Mouse (Mus musculus): Measurements from ENCODE around the gene Zfp956. TPM values are rescaled to one million over a fixed set of nuclear protein-coding genes. Genes with fewer than 3 reads are reported as not detected.
"Not testable (repeated sequence)": the region's sequence is repeated elsewhere in the genome, so short reads cannot be mapped to it uniquely, and the experiment has no call there.

The Zfp956 gene
- polyA plus RNA-seq, 1 experiment from 2014 or later = 7.5 TPM

DNA sequence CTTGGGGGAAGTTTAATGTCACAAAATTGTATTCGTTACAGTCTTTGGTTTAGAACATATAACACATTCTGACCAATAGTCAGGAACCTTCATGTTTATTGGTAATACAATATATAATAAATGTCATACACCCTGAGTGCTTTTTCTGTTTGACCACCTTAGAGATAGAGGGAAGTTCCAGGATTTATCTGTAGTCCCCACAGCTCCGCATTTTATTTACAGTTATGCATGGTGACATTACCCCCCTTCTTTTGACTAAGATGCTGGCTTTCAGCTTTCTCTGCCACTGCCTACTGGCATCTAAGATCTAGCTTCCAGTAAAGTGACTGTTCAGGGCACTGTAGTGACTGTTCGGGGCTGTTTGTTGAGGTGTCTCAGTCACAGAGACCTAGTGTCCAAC lies 1.2 kb downstream of the Zfp956 start:
- Histone ChIP-seq H3K27ac (ENCODE audit: low read depth, low read length) (no peak overlapping the region), H3K4me2 (ENCODE audit: low read depth, low read length, severe bottlenecking) (no peak overlapping the region; the same call in 1 of the 2 replicates), H3K36me3 (ENCODE audit: control insufficient read depth, insufficient read depth, low read length) (no peaks in the 10 kb centered on the region; the same call in 1 of the 2 replicates), H3K4me1 (replicated peaks; ENCODE audit: control insufficient read depth, insufficient read depth, low read length) (peaks cover 3% of the 10 kb centered on the region; the same call in 1 of the 2 replicates), H3K9me3 (ENCODE audit: control insufficient read depth, low read length) (no peaks in the 10 kb centered on the region), H3K27me3 (ENCODE audit: control insufficient read depth, insufficient read depth, low read length) (no peaks in the 10 kb centered on the region; the same call in 1 of the 2 replicates), H3K9ac (ENCODE audit: low read length) (no peak overlapping the region; the same call in 1 of the 2 replicates), H3K4me3 (ENCODE audit: low read depth, low read length) (peak overlapping the region; percentile 62; the same call in 1 of the 2 replicates)
- ATAC-seq (replicated peaks; ENCODE audit: low FRiP score) (no peak), DNase-seq (ENCODE audit: low spot score) (no peak)
- WGBS = 92% methylated on average over 3 of the region's 3 CpGs

DNA sequence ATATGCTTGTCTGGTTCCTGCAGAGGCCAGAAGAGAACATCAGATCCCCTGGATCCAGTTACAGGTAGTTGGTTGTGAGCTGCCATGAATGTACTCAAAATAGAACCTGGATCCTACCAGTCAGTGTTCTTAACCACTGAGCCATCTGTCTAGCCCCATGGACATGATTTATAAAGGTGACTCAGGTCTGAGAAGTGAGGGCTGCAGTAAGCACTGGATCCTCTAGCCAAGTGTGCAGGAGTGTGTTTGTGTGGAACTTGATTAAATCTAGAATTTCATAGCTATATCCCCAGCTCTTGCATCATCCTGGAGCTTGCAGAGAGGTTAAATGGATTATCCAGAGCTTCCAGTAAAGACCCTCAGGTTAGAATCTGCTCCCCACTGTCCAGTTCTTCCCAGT lies 4.6 kb downstream of the Zfp956 start:
- no peaks in the 10 kb centered on the region for H3K9me3 ChIP-seq (ENCODE audit: control insufficient read depth, low read length)
- H3K4me2 ChIP-seq (ENCODE audit: low read depth, low read length, severe bottlenecking) = no peak overlapping the region
- H3K4me3 ChIP-seq (ENCODE audit: low read depth, low read length) = no peak overlapping the region
- DNase-seq (ENCODE audit: low spot score) (no peak), ATAC-seq (replicated peaks; ENCODE audit: low FRiP score) (no peak)
- H3K27ac ChIP-seq (ENCODE audit: low read depth, low read length) = no peak overlapping the region
- no peaks in the 10 kb centered on the region; the same call in 1 of the 2 replicates for H3K27me3 ChIP-seq (ENCODE audit: control insufficient read depth, insufficient read depth, low read length)
- no peak overlapping the region for H3K9ac ChIP-seq (ENCODE audit: low read length)
- H3K4me1 ChIP-seq (replicated peaks; ENCODE audit: control insufficient read depth, insufficient read depth, low read length) = peaks cover 3% of the 10 kb centered on the region; the same call in 1 of the 2 replicates
- H3K36me3 ChIP-seq (ENCODE audit: control insufficient read depth, insufficient read depth, low read length) = no peaks in the 10 kb centered on the region; the same call in 1 of the 2 replicates

DNA sequence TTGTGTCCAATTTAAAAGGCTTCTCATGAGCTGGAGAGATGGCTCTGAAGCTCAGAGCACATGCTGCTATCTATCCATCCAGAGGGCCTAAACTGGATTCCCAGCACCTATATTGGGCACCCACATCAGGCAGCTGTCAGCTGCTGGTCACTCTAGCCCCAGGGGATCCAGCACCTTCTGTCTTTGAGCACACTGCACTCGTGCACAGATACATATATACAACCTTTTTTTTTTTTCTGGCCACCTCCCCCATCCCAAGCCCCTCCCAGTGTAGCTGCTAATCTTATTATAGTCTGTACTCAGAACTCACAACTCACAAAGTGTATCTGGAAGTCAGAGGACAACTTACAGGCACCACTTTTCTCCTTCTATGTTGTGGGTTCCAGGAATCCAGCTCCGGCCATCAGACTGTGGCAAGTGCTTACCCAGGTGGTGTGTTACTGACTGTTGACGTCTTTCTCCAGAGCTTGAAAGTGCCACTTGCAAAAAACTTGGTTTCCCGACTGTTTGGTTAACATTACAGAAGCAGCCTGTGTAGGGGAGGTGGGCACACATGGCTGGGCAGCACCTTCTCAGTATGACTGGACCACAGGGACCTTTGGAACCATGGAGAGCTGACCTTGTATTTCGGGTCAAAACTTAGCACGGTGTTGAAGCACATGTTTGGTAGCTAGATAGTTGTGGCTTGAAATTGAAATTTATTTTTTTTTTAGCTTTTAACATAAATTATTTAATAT lies 7.7 kb downstream of the Zfp956 start:
- Histone ChIP-seq H3K27ac (ENCODE audit: low read depth, low read length) (no peak overlapping the region), H3K9ac (ENCODE audit: low read length) (no peak overlapping the region), H3K36me3 (ENCODE audit: control insufficient read depth, insufficient read depth, low read length) (no peaks in the 10 kb centered on the region; the same call in 1 of the 2 replicates), H3K9me3 (ENCODE audit: control insufficient read depth, low read length) (no peaks in the 10 kb centered on the region), H3K27me3 (ENCODE audit: control insufficient read depth, insufficient read depth, low read length) (no peaks in the 10 kb centered on the region), H3K4me1 (replicated peaks; ENCODE audit: control insufficient read depth, insufficient read depth, low read length) (no peaks in the 10 kb centered on the region), H3K4me2 (ENCODE audit: low read depth, low read length, severe bottlenecking) (no peak overlapping the region), H3K4me3 (ENCODE audit: low read depth, low read length) (no peak overlapping the region)
- WGBS = 91% methylated on average over 6 of the region's 6 CpGs
- no peak for ATAC-seq (replicated peaks; ENCODE audit: low FRiP score)
- DNase-seq (ENCODE audit: low spot score) = no peak

DNA sequence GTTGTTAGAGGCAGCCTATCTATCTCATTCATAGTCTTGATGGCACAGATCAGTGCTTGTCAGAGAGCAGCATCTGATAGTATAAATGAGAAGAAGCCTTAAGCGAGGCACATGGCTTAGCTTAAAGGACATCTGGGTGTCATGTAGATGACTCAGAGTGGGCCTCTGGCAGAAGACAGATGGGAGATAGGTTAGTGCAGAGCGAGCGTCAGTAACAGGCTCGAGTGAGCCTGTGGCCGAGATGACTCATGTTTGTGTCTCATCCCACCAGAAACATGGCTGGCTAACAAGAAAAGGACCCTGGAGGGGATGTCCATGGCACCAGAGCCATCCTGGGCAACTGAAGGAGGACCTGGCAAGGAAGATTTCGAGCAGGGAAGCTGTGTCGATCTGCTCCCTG lies 9.9 kb downstream of the Zfp956 start:
- H3K36me3 ChIP-seq (ENCODE audit: control insufficient read depth, insufficient read depth, low read length) = no peaks in the 10 kb centered on the region; the same call in 1 of the 2 replicates
- WGBS = 92% methylated on average over 7 of the region's 7 CpGs

DNA sequence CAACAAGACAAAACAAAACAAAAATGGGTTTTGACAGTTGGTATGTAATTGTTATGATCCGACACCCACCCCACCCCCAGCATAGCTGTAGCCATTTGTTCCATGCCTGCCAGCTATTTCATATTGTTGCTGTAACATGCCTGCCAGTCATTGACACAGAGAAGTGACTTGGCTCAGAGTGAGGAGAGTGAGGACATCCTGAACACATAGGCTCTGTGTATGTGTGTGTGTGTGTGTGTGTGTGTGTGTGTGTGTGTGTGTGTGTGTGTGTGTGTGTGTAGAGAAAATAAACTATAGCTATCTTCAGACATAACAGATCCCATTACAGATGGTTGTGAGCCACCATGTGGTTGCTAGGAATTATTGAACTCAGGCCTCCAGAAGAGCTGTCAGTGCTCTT lies 15.0 kb downstream of the Zfp956 start:
- H3K9me3 ChIP-seq (ENCODE audit: control insufficient read depth, low read length); H3K36me3 ChIP-seq (ENCODE audit: control insufficient read depth, insufficient read depth, low read length); H3K9ac ChIP-seq (ENCODE audit: low read length); H3K27me3 ChIP-seq (ENCODE audit: control insufficient read depth, insufficient read depth, low read length); H3K4me2 ChIP-seq (ENCODE audit: low read depth, low read length, severe bottlenecking); H3K4me3 ChIP-seq (ENCODE audit: low read depth, low read length); DNase-seq (ENCODE audit: low spot score); ATAC-seq (replicated peaks; ENCODE audit: low FRiP score); H3K27ac ChIP-seq (ENCODE audit: low read depth, low read length); H3K4me1 ChIP-seq (replicated peaks; ENCODE audit: control insufficient read depth, insufficient read depth, low read length): not testable (repeated sequence)
- 97% methylated on average over 1 of the region's 1 CpGs for WGBS

More for the DNA sequence above, 9.9 kb downstream of the Zfp956 start:
- Histone ChIP-seq H3K4me3 (ENCODE audit: low read depth, low read length) (no peak overlapping the region), H3K9me3 (ENCODE audit: control insufficient read depth, low read length) (no peaks in the 10 kb centered on the region), H3K27ac (ENCODE audit: low read depth, low read length) (no peak overlapping the region), H3K27me3 (ENCODE audit: control insufficient read depth, insufficient read depth, low read length) (no peaks in the 10 kb centered on the region), H3K4me1 (replicated peaks; ENCODE audit: control insufficient read depth, insufficient read depth, low read length) (no peaks in the 10 kb centered on the region), H3K4me2 (ENCODE audit: low read depth, low read length, severe bottlenecking) (no peak overlapping the region), H3K9ac (ENCODE audit: low read length) (no peak overlapping the region)
- DNase-seq (ENCODE audit: low spot score) (no peak), ATAC-seq (replicated peaks; ENCODE audit: low FRiP score) (no peak)

DNA sequence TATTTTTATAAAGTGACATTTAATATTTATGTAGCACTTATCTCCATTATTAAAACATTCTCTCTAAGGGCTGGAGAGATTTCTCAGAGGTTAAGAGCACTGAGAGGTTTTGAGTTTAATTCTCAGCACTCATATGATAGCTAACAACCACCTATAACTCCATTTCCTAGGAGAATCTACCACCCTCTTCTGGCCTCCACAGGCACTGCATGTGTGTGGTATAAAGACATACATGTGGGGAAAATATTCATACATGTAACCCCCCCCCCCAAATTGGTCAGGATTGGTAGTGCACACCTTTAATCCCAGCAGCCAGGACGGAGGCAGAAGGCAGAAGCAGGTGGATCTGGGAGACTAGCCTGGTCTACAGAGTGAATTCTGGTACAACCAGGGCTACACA lies 21.4 kb downstream of the Zfp956 start:
- Histone ChIP-seq H3K9ac (ENCODE audit: low read length) (no peak overlapping the region), H3K36me3 (ENCODE audit: control insufficient read depth, insufficient read depth, low read length) (no peaks in the 10 kb centered on the region), H3K27me3 (ENCODE audit: control insufficient read depth, insufficient read depth, low read length) (no peaks in the 10 kb centered on the region), H3K4me2 (ENCODE audit: low read depth, low read length, severe bottlenecking) (no peak overlapping the region), H3K4me1 (replicated peaks; ENCODE audit: control insufficient read depth, insufficient read depth, low read length) (no peaks in the 10 kb centered on the region), H3K27ac (ENCODE audit: low read depth, low read length) (no peak overlapping the region), H3K4me3 (ENCODE audit: low read depth, low read length) (no peak overlapping the region), H3K9me3 (ENCODE audit: control insufficient read depth, low read length) (no peaks in the 10 kb centered on the region)
- ATAC-seq (replicated peaks; ENCODE audit: low FRiP score) = no peak
- no peak for DNase-seq (ENCODE audit: low spot score)
- 85% methylated on average over 1 of the region's 1 CpGs for WGBS

DNA sequence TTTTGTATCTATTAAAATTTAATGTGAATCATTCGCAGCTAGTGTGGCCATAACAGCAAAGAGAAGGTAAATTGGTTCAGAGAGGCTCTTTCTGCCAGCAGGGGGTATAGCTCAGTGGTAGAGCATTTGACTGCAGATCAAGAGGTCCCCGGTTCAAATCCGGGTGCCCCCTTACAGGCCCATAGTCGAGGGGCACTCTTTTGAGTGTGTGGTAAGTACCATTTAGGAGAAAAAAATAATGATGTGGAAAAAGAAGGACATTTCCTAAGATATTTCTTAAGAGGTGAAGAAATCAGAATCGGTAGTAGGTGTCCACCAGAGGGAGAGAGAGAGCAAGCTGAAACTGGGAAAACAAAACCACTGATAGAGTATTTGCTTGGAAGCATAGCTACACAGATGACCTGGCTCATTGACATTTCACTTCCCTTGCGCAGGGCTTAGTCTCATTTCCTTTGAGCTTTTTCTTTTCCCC lies 25.7 kb downstream of the Zfp956 start:
- Histone ChIP-seq H3K4me3 (ENCODE audit: low read depth, low read length) (no peak overlapping the region), H3K9me3 (ENCODE audit: control insufficient read depth, low read length) (no peaks in the 10 kb centered on the region), H3K4me2 (ENCODE audit: low read depth, low read length, severe bottlenecking) (no peak overlapping the region), H3K36me3 (ENCODE audit: control insufficient read depth, insufficient read depth, low read length) (no peaks in the 10 kb centered on the region), H3K9ac (ENCODE audit: low read length) (no peak overlapping the region), H3K27me3 (ENCODE audit: control insufficient read depth, insufficient read depth, low read length) (no peaks in the 10 kb centered on the region), H3K27ac (ENCODE audit: low read depth, low read length) (no peak overlapping the region), H3K4me1 (replicated peaks; ENCODE audit: control insufficient read depth, insufficient read depth, low read length) (no peaks in the 10 kb centered on the region)
- DNase-seq (ENCODE audit: low spot score) (peak; percentile 73), ATAC-seq (replicated peaks; ENCODE audit: low FRiP score) (no peak)
- WGBS = 21% methylated on average over 6 of the region's 6 CpGs

DNA sequence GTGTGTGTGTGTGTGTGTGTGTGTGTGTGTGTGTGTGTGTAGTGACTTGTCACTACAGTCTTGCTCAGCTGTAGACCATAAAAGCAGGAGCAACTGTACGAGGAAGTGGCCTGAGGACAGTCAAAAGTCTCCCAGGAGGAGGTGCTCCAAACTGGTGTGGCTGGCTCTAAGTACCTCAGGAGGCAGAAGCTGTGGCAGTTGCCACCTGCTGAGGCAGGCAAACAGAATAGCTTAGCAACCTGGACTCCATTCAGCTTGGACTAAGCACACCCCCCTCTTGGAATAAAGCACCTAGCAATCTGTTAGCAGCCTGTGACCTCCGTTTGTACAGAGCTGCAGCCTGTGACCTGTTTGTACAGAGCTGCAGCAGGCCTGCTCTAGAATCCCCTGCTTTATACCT lies 30.7 kb downstream of the Zfp956 start:
- Histone ChIP-seq H3K9me3 (ENCODE audit: control insufficient read depth, low read length) (no peaks in the 10 kb centered on the region), H3K27me3 (ENCODE audit: control insufficient read depth, insufficient read depth, low read length) (no peaks in the 10 kb centered on the region), H3K27ac (ENCODE audit: low read depth, low read length) (no peak overlapping the region), H3K4me3 (ENCODE audit: low read depth, low read length) (no peak overlapping the region), H3K9ac (ENCODE audit: low read length) (no peak overlapping the region), H3K36me3 (ENCODE audit: control insufficient read depth, insufficient read depth, low read length) (no peaks in the 10 kb centered on the region), H3K4me1 (replicated peaks; ENCODE audit: control insufficient read depth, insufficient read depth, low read length) (no peaks in the 10 kb centered on the region), H3K4me2 (ENCODE audit: low read depth, low read length, severe bottlenecking) (no peak overlapping the region)
- WGBS = 13% methylated on average over 2 of the region's 2 CpGs
- DNase-seq (ENCODE audit: low spot score) = no peak
- no peak for ATAC-seq (replicated peaks; ENCODE audit: low FRiP score)

DNA sequence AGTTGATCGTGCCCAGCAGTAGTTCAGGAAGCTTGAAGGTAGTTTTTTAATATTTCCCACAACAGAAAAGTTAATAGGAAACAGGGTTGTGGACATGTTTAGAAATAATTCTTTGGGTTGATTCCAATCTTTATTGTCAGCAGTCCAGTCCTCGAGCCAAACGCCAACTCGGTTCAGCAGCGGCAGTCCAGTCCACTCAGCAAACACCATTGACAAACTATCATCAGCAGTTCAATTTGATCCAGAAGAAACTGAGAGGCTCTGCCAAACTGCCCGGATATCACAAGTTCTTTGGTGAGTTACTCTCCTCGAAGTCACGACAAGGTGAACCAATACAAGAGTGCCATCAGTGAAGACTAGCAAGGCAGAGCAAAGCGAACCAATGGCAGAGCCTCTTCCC lies 42.5 kb downstream of the Zfp956 start:
- Histone ChIP-seq H3K4me1 (replicated peaks; ENCODE audit: control insufficient read depth, insufficient read depth, low read length) (no peaks in the 10 kb centered on the region), H3K36me3 (ENCODE audit: control insufficient read depth, insufficient read depth, low read length) (no peaks in the 10 kb centered on the region), H3K4me2 (ENCODE audit: low read depth, low read length, severe bottlenecking) (no peak overlapping the region), H3K9me3 (ENCODE audit: control insufficient read depth, low read length) (no peaks in the 10 kb centered on the region), H3K27me3 (ENCODE audit: control insufficient read depth, insufficient read depth, low read length) (no peaks in the 10 kb centered on the region), H3K27ac (ENCODE audit: low read depth, low read length) (no peak overlapping the region), H3K4me3 (ENCODE audit: low read depth, low read length) (no peak overlapping the region), H3K9ac (ENCODE audit: low read length) (no peak overlapping the region)
- ATAC-seq (replicated peaks; ENCODE audit: low FRiP score) = no peak
- WGBS = 87% methylated on average over 9 of the region's 9 CpGs
- no peak for DNase-seq (ENCODE audit: low spot score)
